Mouse (Mus musculus) cerebellum, adult 9-10 months (tissue): ENCODE measurements at regions not wholly inside any gene's neighbourhood (a gene's known extent, or its start where the extent isn't known, plus 50 kb on each side); places are given as distances from the start of the nearest gene placed in this dataset.

Experiments
- DNase-seq: peaks from one replicate; pipeline ENCODE4 v3.0.0; 2022

DNA sequence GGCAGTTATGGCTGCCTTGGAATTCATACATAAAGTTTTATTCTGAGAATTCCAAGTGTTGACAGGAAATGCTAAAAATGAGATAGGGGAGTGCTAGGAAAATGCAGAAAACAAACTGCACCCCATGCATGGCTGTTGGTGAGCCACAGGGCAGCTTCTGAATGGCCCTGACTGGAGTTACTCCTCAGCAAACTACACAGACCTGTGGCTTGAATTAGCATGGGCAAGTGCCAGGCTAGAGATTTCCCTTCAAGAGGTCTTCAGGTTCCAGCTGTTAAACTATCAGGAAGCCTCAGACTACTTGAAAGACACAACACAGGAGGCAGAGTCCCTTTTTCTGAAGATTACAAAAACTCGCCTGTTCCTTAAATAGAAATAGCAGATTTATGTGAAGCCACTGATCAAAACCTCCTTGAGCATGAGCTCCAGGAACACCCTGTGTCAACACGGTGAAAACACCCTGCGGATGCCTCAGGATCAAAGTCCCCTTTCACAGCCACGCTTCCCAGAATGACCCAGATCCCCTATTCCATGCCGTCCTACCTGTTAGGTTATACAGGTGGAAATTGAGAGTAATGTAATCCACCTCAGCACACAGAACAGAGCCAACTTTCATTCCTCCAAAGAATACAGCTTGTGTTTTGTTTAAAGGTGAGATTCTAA lies 217.9 kb upstream of the Impg1 start:
- DNase-seq, result no peak

DNA sequence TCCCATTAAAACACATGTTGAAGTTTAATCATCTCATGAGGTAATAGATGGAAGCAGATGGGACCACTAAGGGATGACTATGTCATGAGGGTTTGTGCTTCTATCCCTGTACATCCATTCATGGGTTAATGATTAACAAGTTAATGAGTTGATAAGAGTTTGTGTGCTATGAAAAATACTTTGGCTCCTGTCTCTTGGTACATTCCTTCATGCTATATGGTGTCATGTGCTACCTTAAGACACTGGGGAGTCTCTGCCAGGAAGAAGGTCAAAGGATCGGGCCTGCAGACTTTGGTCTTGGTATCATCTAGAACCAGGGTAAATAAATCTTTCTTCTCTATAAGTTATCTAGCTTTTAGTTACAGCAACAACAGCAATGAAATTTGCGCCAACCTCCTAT lies 216.4 kb upstream of the Impg1 start:
- DNase-seq, result no peak

DNA sequence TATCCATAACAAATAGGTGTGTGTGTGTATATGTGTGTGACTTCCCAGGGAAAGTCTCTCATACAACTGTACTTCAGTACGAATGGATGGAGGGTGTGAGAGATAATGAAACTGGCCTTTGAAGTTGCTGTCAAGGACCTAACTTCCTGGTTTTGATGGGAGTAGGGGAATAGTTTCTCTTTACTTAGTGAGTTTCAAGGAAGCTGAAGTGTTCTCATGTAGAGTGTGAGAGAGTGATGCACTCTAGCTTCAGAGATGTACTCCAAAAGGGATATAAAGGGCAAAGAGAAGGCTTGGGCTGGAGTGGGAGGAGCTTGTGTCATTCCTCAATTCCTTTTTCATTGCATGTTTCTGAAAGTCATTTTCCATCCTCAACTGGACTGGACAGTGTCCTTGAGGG lies 206.2 kb upstream of the Impg1 start:
- DNase-seq, result no peak

DNA sequence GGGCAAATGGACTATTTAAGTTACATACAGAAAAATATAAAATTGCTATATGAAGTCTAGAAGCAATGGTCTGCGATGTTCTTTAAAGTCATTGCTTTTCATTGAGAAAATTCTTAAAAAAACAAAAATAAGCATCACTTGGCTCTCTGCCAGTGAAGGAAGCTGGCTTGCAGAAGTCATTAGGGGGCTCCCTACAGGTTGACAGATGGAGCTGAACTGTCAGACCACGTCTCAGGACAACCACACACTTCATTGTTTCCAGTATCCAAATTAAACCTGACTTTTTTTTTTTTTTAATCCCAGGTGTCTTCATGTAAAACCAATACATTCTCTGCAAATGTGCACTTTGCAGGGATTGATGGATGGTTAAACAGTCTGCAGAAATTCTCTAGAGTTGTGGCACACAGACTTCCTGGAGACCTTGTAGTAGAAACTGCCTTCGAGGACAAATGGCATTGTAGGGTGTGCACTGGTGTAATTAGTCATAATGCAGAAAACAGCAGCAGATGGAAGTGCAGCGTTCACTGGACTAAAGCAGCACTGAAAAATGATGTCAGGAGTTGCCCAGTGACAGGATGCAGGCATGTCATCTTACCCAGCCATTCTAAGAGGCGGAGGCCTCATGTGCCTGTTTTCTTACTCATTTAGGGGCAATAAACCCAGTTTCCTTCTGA lies 203.4 kb upstream of the Impg1 start:
- DNase-seq, result no peak

DNA sequence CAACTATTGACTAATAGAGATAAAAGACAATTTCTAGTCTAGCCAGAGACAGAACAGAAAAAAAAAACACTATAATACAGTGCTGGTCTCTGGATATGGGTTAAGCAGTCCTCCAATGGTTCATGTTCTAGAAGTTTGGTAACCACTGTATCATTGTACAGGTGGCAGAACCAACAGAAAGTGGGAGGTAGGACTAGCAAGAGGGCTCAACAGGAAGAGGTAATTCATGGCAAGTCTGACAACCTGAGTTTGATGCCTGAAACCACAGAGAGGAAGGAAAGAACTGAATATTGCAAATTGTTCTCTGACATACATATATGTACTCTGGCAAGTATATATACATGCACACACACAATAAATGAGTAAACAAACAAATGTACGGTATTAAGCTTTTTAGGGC lies 193.5 kb upstream of the Impg1 start:
- DNase-seq, result no peak

DNA sequence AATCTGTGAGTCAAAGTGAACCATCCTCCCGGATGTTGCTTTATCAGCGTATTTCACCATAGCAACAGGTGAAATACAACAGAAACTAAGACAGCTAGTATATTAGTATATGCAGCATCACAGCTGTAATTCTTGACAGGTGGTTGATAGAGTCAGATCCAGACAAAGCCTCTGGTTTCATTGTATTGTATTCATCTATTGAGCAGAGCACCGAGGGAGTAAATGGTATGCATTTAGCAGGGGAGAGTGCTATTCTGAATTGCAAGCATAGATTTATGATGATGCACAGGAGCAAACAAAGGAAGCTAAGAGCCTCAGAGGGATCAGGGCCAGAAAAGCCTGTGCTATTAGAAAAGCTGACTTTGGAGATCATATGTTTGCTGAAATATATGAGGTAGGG lies 149.8 kb upstream of the Impg1 start:
- no peak for DNase-seq

- no peak for DNase-seq
Observed at GRCm38 (mm10) chr9:80600019-80600418, 134.7 kb upstream of the Impg1 start.

DNA sequence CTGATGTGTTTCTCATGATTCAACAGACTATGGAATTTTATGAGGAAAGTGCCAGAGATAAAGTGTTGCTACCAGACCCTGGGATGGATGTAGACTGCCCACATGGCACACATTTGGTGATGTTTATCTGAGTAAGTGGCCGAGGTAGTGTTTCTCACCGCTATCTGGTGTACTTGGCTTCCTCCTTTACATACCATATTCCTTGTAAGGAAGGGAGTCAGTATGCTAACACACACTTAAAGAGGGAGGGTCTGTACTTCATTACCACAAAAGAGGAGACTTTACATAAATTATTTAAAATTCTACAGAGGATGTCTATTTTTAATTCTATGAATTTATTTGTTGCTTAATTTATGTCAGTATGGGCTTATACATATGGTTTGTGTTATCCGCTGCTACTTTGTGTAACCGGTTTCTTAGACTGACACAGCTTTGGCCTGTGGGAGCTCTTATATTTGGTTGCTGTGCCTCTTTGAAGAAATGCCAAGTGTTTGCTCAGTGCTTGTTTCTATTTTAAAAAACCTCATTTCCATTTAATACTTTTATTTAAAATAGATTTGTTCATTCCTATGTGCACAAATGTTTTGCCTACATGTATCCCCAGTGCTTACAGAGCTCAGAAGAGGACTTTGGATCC lies 100.2 kb upstream of the Impg1 start:
- DNase-seq, result no peak

DNA sequence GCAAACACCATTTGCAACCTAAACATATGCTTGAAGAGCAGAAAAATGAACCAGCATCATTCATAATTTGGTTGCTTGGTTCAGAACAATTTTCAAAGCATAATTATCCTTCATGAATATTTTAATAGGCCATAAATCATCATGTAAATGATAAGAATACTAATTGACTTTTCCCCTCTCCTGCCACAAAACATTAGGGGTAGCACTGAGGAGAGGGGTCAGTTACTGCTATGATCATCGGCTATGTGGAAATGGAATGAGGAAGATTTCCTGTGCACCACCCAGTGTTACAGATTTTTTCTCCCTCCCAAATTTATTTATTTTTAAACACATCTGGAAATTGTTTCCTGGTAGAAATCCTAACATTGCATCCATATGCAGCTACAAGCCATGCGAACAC lies 98.4 kb upstream of the Impg1 start:
- DNase-seq, result no peak

DNA sequence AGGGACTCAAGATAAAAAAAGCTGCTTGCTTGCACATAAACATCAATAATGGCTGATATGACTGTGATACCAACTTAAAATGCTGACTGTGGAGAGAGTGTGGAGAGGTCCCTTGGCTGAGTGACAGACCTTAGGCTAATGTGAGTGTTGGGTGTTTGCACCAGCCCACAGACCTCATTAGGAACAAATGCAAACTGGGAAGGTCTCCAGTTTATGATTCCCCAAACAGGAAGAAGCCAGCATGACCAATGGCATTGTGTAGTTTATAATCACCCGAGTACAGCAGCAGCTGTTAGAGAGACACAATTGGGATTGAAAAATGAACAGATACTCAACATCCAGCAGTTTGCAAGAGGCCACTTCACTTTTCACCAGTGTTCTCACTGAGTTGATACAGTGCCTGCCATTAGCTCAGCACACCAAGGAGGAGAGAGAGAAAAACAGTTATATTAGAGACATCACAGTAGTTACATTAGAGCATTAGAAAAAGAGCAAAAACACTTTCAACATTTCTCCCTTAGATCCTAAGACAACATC lies 90.3 kb upstream of the Impg1 start:
- no peak for DNase-seq
